Mouse (Mus musculus) heart, embryonic 16.5 days (tissue): Measurements from ENCODE around the gene Gbe1. TPM values are rescaled to one million over a fixed set of nuclear protein-coding genes. Genes with fewer than 3 reads are reported as not detected.

Experiments used
- ATAC-seq: fragments of 200-750 bp; cut with Nextera tagmentation; replicated peaks from 2 replicates; pipeline ENCODE4 v1.8.0; 2017; ENCODE audit warnings: moderate number of reproducible peaks; ENCODE audit not compliant: insufficient read depth, low FRiP score; ENCODE audit errors: extremely low read depth
- H3K27ac ChIP-seq: fragments of 300-500 bp; sonication (generic); 2 replicates; pipeline ENCODE4 v1.5.1; 2014; ENCODE audit warnings: mild to moderate bottlenecking, low read length, control low read depth, moderate library complexity
- H3K27me3 ChIP-seq: fragments of 300-500 bp; sonication (generic); 2 replicates; pipeline ENCODE4 v1.6.1; 2014; ENCODE audit warnings: low read length, mixed read lengths; ENCODE audit not compliant: control insufficient read depth, insufficient read depth
- H3K36me3 ChIP-seq: fragments of 300-500 bp; sonication (generic); 2 replicates; pipeline ENCODE4 v1.6.1; 2014; ENCODE audit not compliant: control insufficient read depth, insufficient read depth
- H3K4me1 ChIP-seq: fragments of 300-500 bp; sonication (generic); 2 replicates; pipeline ENCODE4 v1.6.1; 2014; ENCODE audit warnings: low read length, mixed read lengths; ENCODE audit not compliant: control insufficient read depth, insufficient read depth
- H3K4me2 ChIP-seq: fragments of 300-500 bp; sonication (generic); 2 replicates; pipeline ENCODE4 v1.6.1; 2014; ENCODE audit warnings: low read depth, mild to moderate bottlenecking, control low read depth, low read length
- H3K4me3 ChIP-seq: fragments of 300-500 bp; sonication (generic); 2 replicates; pipeline ENCODE4 v1.5.1; 2014; ENCODE audit warnings: mild to moderate bottlenecking, control low read depth, low read length
- H3K9ac ChIP-seq: fragments of 300-500 bp; sonication (generic); 2 replicates; pipeline ENCODE4 v1.6.1; 2014; ENCODE audit warnings: low read length, control low read depth
- H3K9me3 ChIP-seq: fragments of 300-500 bp; sonication (generic); replicated peaks from 2 replicates; pipeline ENCODE4 v1.6.1; 2016; ENCODE audit warnings: low read length; ENCODE audit not compliant: control insufficient read depth
- WGBS: fragments of 180-500 bp; shearing (Covaris S2); extraction: QIAGEN DNeasy Blood & Tissue Kit; methylation state at CpG from one replicate; pipeline ENCODE4 v1.1.7; 2014; 5-methylcytosine and 5-hydroxymethylcytosine counted together
- polyA plus RNA-seq: library from polyadenylated mRNA; unstranded; fragments of >200 nt; fragmentation: Nextera tagmentation; extraction: Ambion mirVana; gene quantifications from 2 replicates; pipeline ENCODE4 v1.2.1, GENCODE M21; 2015

Gene Gbe1
- 79.5 and 81.0 TPM in 2 replicates for polyA plus RNA-seq

- Histone ChIP-seq H3K4me2 (peak within 1 kb of the TSS; percentile 78), H3K27me3 (no peaks in the 10 kb centered on the region), H3K9me3 (no peaks in the 10 kb centered on the region), H3K36me3 (no peaks in the 10 kb centered on the region), H3K9ac (peak within 1 kb of the TSS; percentile 89), H3K27ac (peak within 1 kb of the TSS; percentile 99), H3K4me1 (peaks cover 9% of the 10 kb centered on the region), H3K4me3 (peak within 1 kb of the TSS; percentile 74)
- under 1% methylated on average over 67 of the region's 82 CpGs for whole genome bisulfite sequencing
- peak; percentile 97 for ATAC-seq
Observed at GRCm38 (mm10) chr16:70313886-70314577, at the start of gene Gbe1. Gene Gbe1 (plus strand): TSS chr16:70313949.

DNA sequence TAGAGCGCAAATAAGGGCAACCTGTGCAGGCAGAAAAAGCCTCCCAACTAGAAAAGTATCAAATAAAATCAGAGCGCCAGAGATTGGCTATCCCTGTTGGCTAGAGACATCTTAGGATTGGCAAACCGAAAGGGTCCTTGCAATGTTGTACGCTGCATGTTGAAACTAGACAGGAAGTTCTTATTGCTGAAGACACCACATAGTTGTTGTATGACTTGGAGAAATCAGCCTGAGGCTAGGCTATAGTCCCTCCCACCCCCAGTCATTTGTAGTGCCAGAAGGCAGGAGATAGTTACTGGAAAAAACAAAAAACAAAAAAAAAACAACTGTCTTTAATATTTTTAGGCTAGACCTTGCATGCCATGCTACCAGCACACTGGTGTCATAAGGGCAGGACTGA lies 3.1 kb upstream of the Gbe1 start:
- H3K4me3 ChIP-seq = no peak overlapping the region
- H3K36me3 ChIP-seq = no peaks in the 10 kb centered on the region
- peaks cover 7% of the 10 kb centered on the region for H3K4me1 ChIP-seq
- ATAC-seq = no peak
- H3K9me3 ChIP-seq = no peaks in the 10 kb centered on the region
- no peak overlapping the region for H3K27ac ChIP-seq
- H3K9ac ChIP-seq = no peak overlapping the region
- 88% methylated on average over 4 of the region's 4 CpGs for WGBS
- no peak overlapping the region for H3K4me2 ChIP-seq
- H3K27me3 ChIP-seq = no peaks in the 10 kb centered on the region

GRCm38 (mm10) chr16:70313496-70313885 lies 258 bp upstream of the Gbe1 start:
- Histone ChIP-seq H3K4me3 (peak overlapping the region; percentile 74), H3K27ac (peak overlapping the region; percentile 99), H3K9ac (peak overlapping the region; percentile 89), H3K36me3 (no peaks in the 10 kb centered on the region), H3K4me1 (peaks cover 9% of the 10 kb centered on the region), H3K27me3 (no peaks in the 10 kb centered on the region), H3K4me2 (peak overlapping the region; percentile 67), H3K9me3 (no peaks in the 10 kb centered on the region)
- ATAC-seq = no peak
- 2% methylated on average over 7 of the region's 7 CpGs for WGBS

DNA sequence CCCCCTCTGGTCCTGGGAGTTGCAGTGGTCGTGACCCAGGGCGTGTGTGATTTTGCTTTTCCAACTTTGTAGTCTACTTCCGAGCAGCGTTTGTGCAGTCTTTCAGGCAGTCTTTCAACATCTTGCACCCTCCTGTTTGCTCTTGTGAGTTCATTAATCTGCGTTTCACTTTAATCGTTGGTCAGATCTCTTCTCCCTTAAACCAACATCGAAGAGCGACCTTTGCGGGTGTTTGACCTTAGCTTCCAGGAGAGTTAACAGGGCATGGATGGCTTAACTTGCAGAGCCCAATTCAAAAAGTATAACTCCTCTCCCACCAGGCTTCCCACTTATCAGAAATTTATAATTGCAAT lies 805 bp downstream of the Gbe1 start:
- Histone ChIP-seq H3K4me1 (peaks cover 9% of the 10 kb centered on the region), H3K9ac (peak overlapping the region; percentile 89), H3K27ac (peak overlapping the region; percentile 99), H3K9me3 (no peaks in the 10 kb centered on the region), H3K4me2 (peak overlapping the region; percentile 78), H3K27me3 (no peaks in the 10 kb centered on the region), H3K36me3 (no peaks in the 10 kb centered on the region), H3K4me3 (peak overlapping the region; percentile 74)
- under 1% methylated on average over 9 of the region's 9 CpGs for WGBS
- ATAC-seq = no peak

DNA sequence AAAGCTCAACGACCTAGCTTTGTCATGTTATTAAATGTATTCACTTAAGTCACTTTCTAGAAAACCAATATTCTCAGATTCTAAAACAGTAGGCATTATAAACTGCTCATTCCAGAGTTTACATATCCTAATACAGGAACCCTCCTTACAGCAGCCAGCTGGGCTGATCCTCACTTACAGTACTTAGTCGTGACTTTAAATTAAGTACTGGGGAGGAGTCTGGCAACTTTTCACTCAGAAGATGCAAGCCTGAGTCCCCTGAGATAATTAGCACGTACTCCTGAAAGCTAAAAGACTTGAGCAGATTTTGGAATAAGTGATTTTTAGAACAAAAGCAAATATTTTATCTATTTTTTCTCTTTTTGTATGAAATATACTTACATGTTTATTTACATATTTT lies 1.5 kb downstream of the Gbe1 start:
- H3K4me3 ChIP-seq = no peak overlapping the region
- peak overlapping the region; percentile 89 for H3K9ac ChIP-seq
- H3K36me3 ChIP-seq = no peaks in the 10 kb centered on the region
- no peak for ATAC-seq
- H3K4me2 ChIP-seq = peak overlapping the region; percentile 78
- peak overlapping the region; percentile 75 for H3K27ac ChIP-seq
- H3K27me3 ChIP-seq = no peaks in the 10 kb centered on the region
- no peaks in the 10 kb centered on the region for H3K9me3 ChIP-seq
- peaks cover 11% of the 10 kb centered on the region for H3K4me1 ChIP-seq
- WGBS = 37% methylated on average over 3 of the region's 3 CpGs

GRCm38 (mm10) chr16:70315862-70316390 lies 2.2 kb downstream of the Gbe1 start:
- Histone ChIP-seq H3K4me2 (peak overlapping the region; percentile 28; the same call in 1 of the 2 replicates), H3K27ac (peak overlapping the region; percentile 51), H3K4me1 (peaks cover 13% of the 10 kb centered on the region), H3K36me3 (no peaks in the 10 kb centered on the region), H3K9ac (0 out of 2 replicates have a peak overlapping the region, but pooled peaks have one; percentile 11), H3K4me3 (no peak overlapping the region), H3K27me3 (no peaks in the 10 kb centered on the region), H3K9me3 (no peaks in the 10 kb centered on the region)
- ATAC-seq = no peak
- WGBS = 90% methylated on average over 3 of the region's 3 CpGs

GRCm38 (mm10) chr16:70319388-70319787 lies 5.6 kb downstream of the Gbe1 start:
- 88% methylated on average over 6 of the region's 6 CpGs for WGBS

GRCm38 (mm10) chr16:70320612-70321280 lies 7.0 kb downstream of the Gbe1 start:
- Histone ChIP-seq H3K4me2 (peak overlapping the region; percentile 56), H3K9me3 (no peaks in the 10 kb centered on the region), H3K27me3 (no peaks in the 10 kb centered on the region), H3K36me3 (no peaks in the 10 kb centered on the region), H3K9ac (peak overlapping the region; percentile 54), H3K27ac (peak overlapping the region; percentile 97), H3K4me3 (no peak overlapping the region), H3K4me1 (peaks cover 8% of the 10 kb centered on the region; the same call in 1 of the 2 replicates)
- ATAC-seq = peak; percentile 94
- WGBS = 24% methylated on average over 10 of the region's 10 CpGs

More at GRCm38 (mm10) chr16:70319388-70319787, 5.6 kb downstream of the Gbe1 start:
- Histone ChIP-seq H3K9me3 (no peaks in the 10 kb centered on the region), H3K4me3 (no peak overlapping the region), H3K27ac (no peak overlapping the region), H3K27me3 (no peaks in the 10 kb centered on the region), H3K4me1 (peaks cover 9% of the 10 kb centered on the region), H3K9ac (no peak overlapping the region), H3K36me3 (no peaks in the 10 kb centered on the region), H3K4me2 (no peak overlapping the region)
- no peak for ATAC-seq
